Mouse (Mus musculus) E14TG2a.4 (cell line): ENCODE measurements around the gene Adm.

Source experiments
- CTCF ChIP-seq: conservative IDR thresholded peaks from 2 replicates; pipeline ENCODE4 v1.5.1; 2014; ENCODE audit warnings: low read length
- POU5F1 ChIP-seq: IDR thresholded peaks from 2 replicates; pipeline ENCODE4 v1.6.1; 2014; ENCODE audit warnings: low read length, borderline replicate concordance

GRCm38 (mm10) chr7:110645311-110645710 lies 17.9 kb downstream of the Adm start:
- TF ChIP-seq CTCF: peak; percentile 29
- no peak for TF ChIP-seq POU5F1
